Mouse (Mus musculus) olfactory bulb, adult 2 months (tissue): ENCODE data around the gene Pam. TPM values are rescaled to one million over a fixed set of nuclear protein-coding genes. Genes with fewer than 3 reads are reported as not detected.

Source experiments
- H3K27ac ChIP-seq: fragments of 200-500 bp; 2 replicates; pipeline ENCODE4 v1.5.1; 2012; ENCODE audit warnings: low read depth, low read length; ENCODE audit not compliant: insufficient read depth
- H3K4me1 ChIP-seq: fragments of 200-500 bp; 2 replicates; pipeline ENCODE4 v1.6.1; 2012; ENCODE audit warnings: low read length; ENCODE audit not compliant: control insufficient read depth, insufficient read depth
- H3K4me3 ChIP-seq: fragments of 200-500 bp; 2 replicates; pipeline ENCODE4 v1.5.1; 2012; ENCODE audit warnings: mild to moderate bottlenecking, low read depth, low read length, moderate library complexity; ENCODE audit not compliant: insufficient read depth
- CTCF ChIP-seq: fragments of 200-500 bp; IDR thresholded peaks from 2 replicates; pipeline ENCODE4 v1.5.1; 2012; ENCODE audit warnings: low read depth, mild to moderate bottlenecking, low read length, moderate library complexity; ENCODE audit not compliant: insufficient read depth
- POLR2A ChIP-seq: fragments of 200-500 bp; IDR thresholded peaks from 2 replicates; pipeline ENCODE4 v1.6.1; 2012; ENCODE audit warnings: mild to moderate bottlenecking, low read depth, low read length, moderate library complexity; ENCODE audit not compliant: insufficient read depth
- WGBS: fragments of 180-500 bp; shearing (Covaris S2); methylation state at CpG from one replicate; pipeline ENCODE4 v1.1.7; 2018; 5-methylcytosine and 5-hydroxymethylcytosine counted together
- polyA plus RNA-seq: library from polyadenylated mRNA; stranded (reverse); fragments of >200 nt; gene quantifications from 2 replicates; pipeline ENCODE4 v1.2.4, GENCODE M21; 2012; ENCODE audit warnings: low replicate concordance; ENCODE audit not compliant: missing spikeins, insufficient read depth, insufficient read length

Gene Pam
- polyA plus RNA-seq, 1 experiment, result not detected

DNA sequence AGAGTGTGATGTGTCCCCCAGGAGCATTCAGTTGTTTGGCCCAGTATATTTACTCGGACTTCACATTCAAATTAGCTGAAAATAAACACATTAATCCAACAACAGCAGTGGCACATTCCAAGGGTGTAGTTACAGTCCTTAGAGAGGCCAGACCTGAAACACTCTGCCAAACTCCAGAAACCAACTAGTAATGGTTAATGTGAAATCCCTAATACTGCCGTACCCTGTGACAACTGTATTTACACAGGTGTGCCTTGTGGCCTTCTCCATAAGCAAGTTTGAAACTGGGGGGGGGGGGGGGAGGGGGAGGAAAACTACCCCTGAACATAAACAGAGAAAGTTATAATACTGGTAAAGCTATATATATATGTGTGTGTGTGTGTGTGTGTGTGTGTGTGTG lies 152.5 kb downstream of the Pam start:
- 56% methylated on average over 2 of the region's 2 CpGs for WGBS

DNA sequence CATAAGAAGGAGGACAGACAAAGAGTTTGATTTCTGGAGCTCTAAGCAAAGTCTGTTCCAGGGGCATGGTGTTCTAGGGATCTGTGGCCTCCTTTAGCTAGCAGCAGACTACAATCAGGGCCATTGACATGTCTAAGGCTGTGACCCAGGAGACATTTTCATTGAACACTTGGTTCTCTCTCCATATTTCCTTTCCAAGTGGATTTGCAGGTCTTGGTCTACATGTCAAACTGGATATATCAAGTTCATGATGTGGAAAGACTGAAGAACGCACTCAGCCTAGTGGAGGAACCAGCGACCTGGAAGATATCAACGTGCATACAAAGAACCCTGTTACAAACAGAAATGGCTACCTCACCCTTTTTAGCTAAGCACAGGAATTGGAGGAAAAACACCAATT lies 156.9 kb downstream of the Pam start:
- Histone ChIP-seq H3K4me1 (0 out of 2 replicates have a peak, but pooled peaks cover 2% of the 10 kb centered on the region), H3K27ac (no peak overlapping the region), H3K4me3 (no peak overlapping the region)
- WGBS, result 83% methylated on average over 3 of the region's 3 CpGs
- TF ChIP-seq POLR2A, result no peak

More for the DNA sequence above, 152.5 kb downstream of the Pam start:
- H3K4me1 ChIP-seq, result 0 out of 2 replicates have a peak, but pooled peaks cover 2% of the 10 kb centered on the region
- H3K27ac ChIP-seq, result no peak overlapping the region
- no peak overlapping the region for H3K4me3 ChIP-seq
- TF ChIP-seq CTCF, result no peak
- no peak for TF ChIP-seq POLR2A

DNA sequence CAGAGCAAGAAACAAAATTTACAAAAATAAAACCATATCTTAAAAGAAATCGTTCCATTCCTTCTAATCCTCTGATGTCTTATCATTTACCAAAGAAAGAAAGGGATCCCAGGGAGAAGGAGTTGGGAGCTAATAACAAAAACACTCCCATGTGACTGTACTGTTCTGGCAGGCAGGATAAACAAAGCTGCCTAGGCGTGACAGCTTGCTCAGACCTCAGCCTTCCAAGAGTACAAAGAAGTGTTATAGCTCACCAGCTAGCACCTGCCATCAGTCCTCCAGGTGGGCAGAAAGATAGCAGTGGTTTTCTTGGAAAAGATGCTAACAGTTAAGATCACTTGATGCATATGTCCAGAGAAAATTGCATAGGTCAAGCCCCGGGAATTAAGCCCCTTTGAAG lies 157.4 kb downstream of the Pam start:
- Histone ChIP-seq H3K27ac (no peak overlapping the region), H3K4me3 (no peak overlapping the region), H3K4me1 (no peaks in the 10 kb centered on the region)
- WGBS, result 51% methylated on average over 3 of the region's 3 CpGs
- no peak for TF ChIP-seq CTCF
- TF ChIP-seq POLR2A, result no peak

DNA sequence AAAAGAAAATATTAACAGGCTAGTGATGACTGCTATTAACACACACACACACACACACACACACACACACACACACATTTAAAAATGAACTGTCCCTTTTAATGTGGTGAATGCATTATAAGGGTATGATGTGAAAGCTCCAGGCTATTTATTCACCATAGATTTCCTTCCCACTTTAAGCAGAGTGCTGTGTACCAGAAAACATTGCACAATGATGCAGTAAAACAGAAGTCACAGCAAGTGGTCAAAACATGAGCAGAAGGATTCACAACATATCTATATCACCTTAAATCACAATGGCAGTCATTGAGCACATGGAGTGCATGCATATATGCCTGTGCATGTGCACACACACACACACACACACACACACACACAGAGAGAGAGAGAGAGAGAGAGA lies 160.5 kb downstream of the Pam start:
- TF ChIP-seq POLR2A (no peak), CTCF (no peak)
- Histone ChIP-seq H3K4me1 (peaks cover 2% of the 10 kb centered on the region), H3K27ac (no peak overlapping the region), H3K4me3 (no peak overlapping the region)

DNA sequence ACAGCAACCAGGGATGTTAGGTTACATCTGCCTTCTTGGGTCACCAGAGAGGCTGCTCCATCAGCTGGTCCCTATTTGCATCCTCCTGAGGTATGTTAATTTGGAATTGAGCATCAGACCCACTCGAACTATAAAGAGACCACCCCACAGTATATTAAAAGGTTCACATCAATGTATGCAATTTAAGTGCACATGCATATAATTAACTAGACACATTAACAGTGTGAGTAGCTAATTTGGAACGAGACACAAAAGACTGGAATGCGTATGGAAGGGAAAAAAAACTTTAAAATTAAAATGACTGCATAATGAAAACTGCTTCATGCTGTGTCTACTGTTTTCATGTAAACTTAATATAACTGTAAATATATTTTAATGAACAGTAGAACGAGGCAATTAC lies 164.2 kb downstream of the Pam start:
- TF ChIP-seq CTCF (no peak), POLR2A (no peak)
- no peak overlapping the region for H3K27ac ChIP-seq
- H3K4me1 ChIP-seq, result peaks cover 2% of the 10 kb centered on the region
- H3K4me3 ChIP-seq, result no peak overlapping the region
- WGBS, result 34% methylated on average over 4 of the region's 4 CpGs

DNA sequence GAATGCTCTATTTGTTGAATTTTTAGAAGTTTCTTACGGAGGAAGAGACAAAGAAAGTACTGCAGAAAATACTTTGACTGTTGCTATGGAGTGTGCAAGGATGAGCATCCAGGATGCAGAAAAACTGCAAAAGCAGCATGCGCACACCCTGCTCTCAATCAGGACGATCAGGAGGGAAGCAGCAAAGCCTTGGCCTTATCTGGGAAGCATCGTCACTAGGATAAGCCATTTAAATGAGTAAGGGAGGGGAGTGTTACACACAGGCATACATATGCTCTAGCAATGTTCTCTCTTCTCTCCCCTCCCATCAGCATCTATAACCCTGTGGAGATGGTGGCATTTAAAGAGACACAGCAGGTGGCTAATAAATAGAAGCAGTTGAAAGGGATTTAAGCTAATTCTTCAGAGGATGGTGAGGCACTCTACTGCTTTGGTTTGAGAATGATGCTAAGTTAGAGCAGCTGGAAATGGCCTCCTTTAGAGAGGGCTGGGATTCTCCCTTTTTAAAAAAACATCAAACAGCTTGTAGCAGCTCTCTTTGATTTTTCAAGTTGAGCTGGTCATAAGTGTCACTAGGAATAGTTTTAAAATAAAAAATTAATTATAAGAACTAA lies 165.9 kb downstream of the Pam start:
- no peak overlapping the region for H3K27ac ChIP-seq
- H3K4me3 ChIP-seq, result no peak overlapping the region
- TF ChIP-seq CTCF (no peak), POLR2A (no peak)
- WGBS, result 28% methylated on average over 4 of the region's 4 CpGs
- peaks cover 2% of the 10 kb centered on the region for H3K4me1 ChIP-seq

DNA sequence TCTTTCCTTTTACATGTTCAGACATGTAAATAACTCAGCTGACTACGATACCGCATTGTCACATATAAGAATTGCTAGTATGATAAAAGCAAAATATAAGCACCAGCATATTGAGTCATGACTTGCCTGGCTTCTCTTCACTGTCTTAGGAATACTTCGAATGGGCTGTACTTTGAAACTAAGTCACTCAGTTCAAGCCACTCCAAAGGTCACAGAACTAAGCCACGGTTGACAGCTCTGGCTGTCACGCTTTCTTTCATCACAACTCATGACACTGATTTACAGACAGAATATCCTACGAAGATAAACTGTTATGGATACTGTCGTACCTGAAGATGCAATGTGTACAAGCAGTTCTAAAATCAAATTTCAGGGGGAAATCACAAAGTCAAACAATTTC lies 168.7 kb downstream of the Pam start:
- TF ChIP-seq POLR2A, result no peak
- H3K4me3 ChIP-seq, result no peak overlapping the region
- no peak overlapping the region for H3K27ac ChIP-seq
- 92% methylated on average over 7 of the region's 7 CpGs for WGBS
- peaks cover 2% of the 10 kb centered on the region for H3K4me1 ChIP-seq

DNA sequence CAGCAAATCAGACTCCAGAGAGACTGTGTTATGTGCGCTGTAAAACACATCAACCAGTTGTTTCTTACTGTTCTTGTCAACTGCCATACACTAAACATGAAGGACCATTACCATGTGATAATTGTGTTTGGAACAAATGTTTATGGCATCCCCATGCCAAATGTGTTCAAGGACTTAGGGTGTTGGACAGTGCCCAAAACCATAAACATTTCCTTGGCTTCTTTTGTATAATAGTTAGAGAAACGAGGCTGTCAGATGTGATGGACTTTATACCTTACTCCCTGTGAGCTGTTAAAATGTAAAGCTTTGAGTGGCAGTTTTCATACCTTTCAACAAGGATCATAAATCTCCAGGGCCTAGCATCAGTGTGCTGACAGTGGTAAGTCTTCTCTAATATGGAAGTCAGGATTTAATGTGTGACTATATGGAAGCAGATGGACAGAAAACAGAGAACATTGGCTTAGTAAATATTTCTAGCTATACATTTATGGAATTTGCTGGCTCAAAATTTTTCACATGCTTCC lies 169.4 kb downstream of the Pam start:
- peaks cover 2% of the 10 kb centered on the region for H3K4me1 ChIP-seq
- H3K27ac ChIP-seq, result no peak overlapping the region
- H3K4me3 ChIP-seq, result no peak overlapping the region
- TF ChIP-seq CTCF (no peak), POLR2A (no peak)
- WGBS, result 79% methylated on average over 2 of the region's 2 CpGs

DNA sequence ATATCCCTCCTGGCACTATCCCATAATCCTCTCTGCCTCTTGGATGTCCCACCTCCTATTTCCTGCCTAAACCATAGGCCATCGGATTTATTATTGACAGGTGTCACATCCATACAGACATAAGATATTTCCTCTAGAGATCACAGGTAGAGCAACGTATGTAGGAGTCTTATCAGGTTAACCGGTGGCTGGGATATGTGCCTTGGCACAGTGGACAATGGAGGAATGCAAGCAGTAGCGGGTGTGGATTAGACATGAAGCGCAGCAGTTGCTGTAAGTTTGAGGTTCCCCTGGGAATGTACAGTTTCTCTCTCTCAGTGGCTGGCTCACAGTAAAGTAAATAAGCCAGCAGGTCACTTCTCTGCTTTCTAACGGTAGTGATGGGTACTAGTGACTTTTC lies 173.1 kb downstream of the Pam start:
- WGBS, result 86% methylated on average over 6 of the region's 6 CpGs
- TF ChIP-seq POLR2A (no peak), CTCF (no peak)
- Histone ChIP-seq H3K27ac (no peak overlapping the region), H3K4me3 (no peak overlapping the region), H3K4me1 (no peaks in the 10 kb centered on the region)

DNA sequence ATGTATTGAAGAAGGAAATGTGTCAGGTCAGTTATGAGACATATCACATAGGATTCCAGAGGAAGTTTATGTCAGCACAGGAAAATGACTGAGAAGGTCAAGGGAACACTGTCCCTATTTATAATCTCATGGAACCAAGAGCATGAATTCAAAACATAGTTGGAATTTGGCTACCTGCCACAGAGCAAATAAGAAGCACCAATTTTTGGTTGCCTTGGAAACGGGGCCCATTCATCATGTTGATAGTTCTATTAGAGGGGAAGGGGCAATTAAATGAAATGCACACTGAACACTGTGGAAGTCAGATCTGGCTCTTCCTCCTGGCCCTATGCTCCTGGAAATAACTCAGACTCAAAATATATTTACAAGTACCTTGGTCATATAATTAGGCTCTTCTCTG lies 173.6 kb downstream of the Pam start:
- Histone ChIP-seq H3K4me1 (no peaks in the 10 kb centered on the region), H3K4me3 (no peak overlapping the region), H3K27ac (no peak overlapping the region)
- WGBS, result 29% methylated on average over 1 of the region's 1 CpGs
- no peak for TF ChIP-seq POLR2A
